Mouse (Mus musculus) ES-Bruce4 (cell line): ENCODE measurements around the gene Cttn. TPM values are rescaled to one million over a fixed set of nuclear protein-coding genes. Genes with fewer than 3 reads are reported as not detected.

Experiments
- H3K27ac ChIP-seq: 2 replicates; pipeline ENCODE4 v1.5.1; 2012; ENCODE audit warnings: low read length, inconsistent platforms; ENCODE audit not compliant: insufficient read depth
- H3K27me3 ChIP-seq: 2 replicates; pipeline ENCODE4 v1.6.1; 2012; ENCODE audit warnings: mild to moderate bottlenecking, low read length, inconsistent platforms; ENCODE audit not compliant: control insufficient read depth, poor library complexity, insufficient read depth, severe bottlenecking
- H3K36me3 ChIP-seq: 2 replicates; pipeline ENCODE4 v1.6.1; 2012; ENCODE audit warnings: inconsistent platforms, mild to moderate bottlenecking, low read length, moderate library complexity; ENCODE audit not compliant: control insufficient read depth, poor library complexity, insufficient read depth, severe bottlenecking
- H3K4me1 ChIP-seq: one replicate; pipeline ENCODE4 v1.8.1; 2011; ENCODE audit warnings: low read length; ENCODE audit not compliant: control insufficient read depth, insufficient read depth
- H3K4me3 ChIP-seq: 2 replicates; pipeline ENCODE4 v1.5.1; 2011; ENCODE audit warnings: low read depth, mild to moderate bottlenecking, low read length
- H3K9ac ChIP-seq: 2 replicates; pipeline ENCODE4 v1.6.1; 2012; ENCODE audit warnings: low read depth, mild to moderate bottlenecking, inconsistent platforms; ENCODE audit not compliant: poor library complexity, severe bottlenecking
- H3K9me3 ChIP-seq: replicated peaks from 2 replicates; pipeline ENCODE4 v1.6.1; 2012; ENCODE audit warnings: mild to moderate bottlenecking, low read length, inconsistent platforms; ENCODE audit not compliant: control insufficient read depth, poor library complexity, insufficient read depth, severe bottlenecking
- CTCF ChIP-seq: IDR thresholded peaks from one replicate; pipeline ENCODE4 v1.8.1; 2011; ENCODE audit warnings: low read depth, low read length
- EP300 ChIP-seq: IDR thresholded peaks from 2 replicates; pipeline ENCODE4 v1.6.1; 2011; ENCODE audit warnings: low read depth, low read length; ENCODE audit not compliant: insufficient read depth
- POLR2A ChIP-seq: IDR thresholded peaks from one replicate; pipeline ENCODE4 v1.8.1; 2011; ENCODE audit warnings: low read length; ENCODE audit not compliant: insufficient read depth
- polyA plus RNA-seq: library from polyadenylated mRNA; stranded (reverse); fragments of >200 nt; gene quantifications from 2 replicates; pipeline ENCODE4 v1.2.4, GENCODE M21; 2011; ENCODE audit warnings: low read depth; ENCODE audit not compliant: missing spikeins, insufficient read depth, insufficient read length

The Cttn gene
- polyA plus RNA-seq, 1 experiment, result 162 TPM

DNA sequence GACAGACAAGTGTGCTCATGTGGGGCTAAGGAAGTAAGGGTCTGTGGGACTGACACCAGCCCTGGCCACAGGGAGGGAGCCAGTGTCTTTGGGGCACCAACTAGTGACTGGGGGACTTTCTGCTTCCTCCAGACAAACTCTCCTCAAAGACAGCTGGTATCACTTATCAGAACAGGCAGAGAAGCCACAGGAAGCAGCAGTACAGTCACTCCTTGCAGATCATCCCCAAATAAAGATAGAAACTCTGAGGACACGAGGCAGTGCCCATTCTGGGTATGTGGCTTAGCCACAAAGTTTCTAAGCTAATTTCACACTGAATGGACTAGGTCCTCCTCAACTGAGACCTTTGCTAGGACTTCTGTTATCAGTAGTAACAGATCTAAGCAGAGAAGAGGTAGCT lies 22.1 kb upstream of the Cttn start:
- H3K9ac ChIP-seq, result no peak overlapping the region
- H3K9me3 ChIP-seq, result no peaks in the 10 kb centered on the region
- no peak overlapping the region for H3K4me3 ChIP-seq
- no peak overlapping the region for H3K27ac ChIP-seq
- peaks cover 24% of the 10 kb centered on the region for H3K36me3 ChIP-seq
- H3K4me1 ChIP-seq, result no peaks in the 10 kb centered on the region
- no peak for TF ChIP-seq CTCF
- no peak for TF ChIP-seq EP300
- TF ChIP-seq POLR2A, result no peak
- H3K27me3 ChIP-seq, result no peaks in the 10 kb centered on the region

DNA sequence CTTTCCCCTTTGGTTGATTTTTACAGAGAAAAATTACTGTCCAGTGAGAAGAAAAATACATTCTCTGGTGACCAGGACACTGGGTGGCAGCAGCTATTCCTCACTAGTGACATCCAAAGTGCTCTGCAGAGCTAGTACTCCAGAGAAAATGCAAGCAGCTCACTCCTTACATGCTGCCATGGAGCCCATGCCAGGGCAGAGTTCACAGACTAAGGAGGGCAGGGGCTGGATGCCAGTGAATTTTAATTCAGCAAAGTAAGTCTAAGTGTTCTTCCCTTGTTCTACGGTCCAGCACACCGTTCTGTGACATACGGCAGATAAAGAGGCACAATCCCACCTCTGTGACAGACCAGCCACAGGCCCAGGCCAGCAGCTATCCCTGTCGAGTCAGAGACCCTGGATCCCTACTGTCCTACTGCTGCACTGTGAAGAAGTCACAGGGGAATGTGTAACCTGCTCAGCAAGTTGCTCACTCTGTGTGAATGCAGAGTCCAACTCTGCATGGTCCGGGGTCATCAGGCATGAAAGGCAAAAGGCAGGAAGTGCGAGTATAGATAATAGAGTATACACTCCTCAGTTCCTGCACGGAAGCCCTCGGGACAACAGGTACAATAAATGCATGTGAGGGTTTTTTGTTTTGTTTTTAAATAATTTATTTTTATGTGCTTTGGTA lies 19.5 kb upstream of the Cttn start:
- Histone ChIP-seq H3K9ac (no peak overlapping the region), H3K36me3 (peaks cover 19% of the 10 kb centered on the region), H3K4me3 (no peak overlapping the region), H3K27me3 (no peaks in the 10 kb centered on the region), H3K27ac (no peak overlapping the region), H3K9me3 (no peaks in the 10 kb centered on the region), H3K4me1 (no peaks in the 10 kb centered on the region)
- no peak for TF ChIP-seq CTCF
- no peak for TF ChIP-seq POLR2A
- no peak for TF ChIP-seq EP300

DNA sequence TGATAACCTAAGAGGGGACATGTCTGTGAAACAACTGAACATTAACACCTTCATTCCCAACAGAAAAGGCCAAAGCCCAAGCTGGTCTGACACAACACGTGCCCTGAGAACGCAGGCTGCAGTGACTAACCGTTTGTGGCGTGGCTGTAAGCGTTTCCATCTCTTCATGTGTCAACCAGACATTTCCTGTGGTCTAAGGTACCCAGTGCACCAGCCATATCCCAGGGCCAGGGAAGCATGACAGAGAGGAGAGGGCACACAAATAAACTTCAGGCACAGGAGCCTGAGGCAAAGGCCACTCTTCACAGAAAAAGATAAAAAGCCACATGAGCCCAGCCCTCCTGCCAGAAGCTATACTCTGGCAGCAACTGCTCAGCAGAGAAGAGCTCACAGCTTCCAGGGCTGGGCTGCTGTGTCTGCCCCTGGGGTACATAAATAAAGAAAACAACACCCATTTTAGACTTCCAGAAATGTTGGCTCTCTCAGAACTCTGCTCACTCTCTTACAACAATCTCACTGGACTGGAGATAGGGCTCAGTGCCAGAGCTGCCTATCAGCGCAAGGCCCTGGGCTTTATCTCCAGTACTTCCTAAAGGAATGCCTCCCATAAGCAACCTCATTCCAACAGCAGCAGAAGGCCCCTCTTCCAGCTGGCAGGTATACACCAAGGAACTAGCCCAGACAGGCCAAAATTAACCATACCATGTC lies 18.4 kb upstream of the Cttn start:
- TF ChIP-seq EP300 (no peak), CTCF (no peak), POLR2A (no peak)
- H3K9ac ChIP-seq, result no peak overlapping the region
- H3K4me3 ChIP-seq, result no peak overlapping the region
- H3K9me3 ChIP-seq, result no peaks in the 10 kb centered on the region
- H3K27me3 ChIP-seq, result no peaks in the 10 kb centered on the region
- peaks cover 21% of the 10 kb centered on the region for H3K36me3 ChIP-seq
- no peaks in the 10 kb centered on the region for H3K4me1 ChIP-seq
- no peak overlapping the region for H3K27ac ChIP-seq

DNA sequence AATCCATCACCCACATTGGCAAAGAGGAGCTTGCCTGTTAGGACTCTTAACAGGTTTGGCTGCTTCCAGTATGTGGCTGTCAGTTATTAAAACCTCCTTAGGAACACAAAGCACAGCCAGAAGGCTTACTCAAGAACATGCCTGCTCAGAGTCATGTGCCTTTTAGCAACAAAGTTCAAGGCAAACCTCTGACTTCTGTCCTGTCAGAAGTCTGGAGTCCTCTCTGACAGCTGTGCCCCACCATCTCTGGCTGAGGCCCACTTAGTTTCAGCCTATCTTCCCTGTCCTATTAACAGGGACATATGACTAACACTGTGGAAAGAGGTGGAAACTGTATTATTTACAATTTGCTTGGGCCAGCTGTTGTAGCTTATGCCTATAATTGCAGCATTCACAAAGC lies 9.5 kb upstream of the Cttn start:
- no peak overlapping the region for H3K9ac ChIP-seq
- TF ChIP-seq EP300 (no peak), CTCF (no peak), POLR2A (no peak)
- H3K9me3 ChIP-seq, result no peaks in the 10 kb centered on the region
- no peaks in the 10 kb centered on the region for H3K27me3 ChIP-seq
- no peak overlapping the region for H3K4me3 ChIP-seq
- H3K27ac ChIP-seq, result no peak overlapping the region
- no peaks in the 10 kb centered on the region for H3K4me1 ChIP-seq
- peaks cover 20% of the 10 kb centered on the region for H3K36me3 ChIP-seq

DNA sequence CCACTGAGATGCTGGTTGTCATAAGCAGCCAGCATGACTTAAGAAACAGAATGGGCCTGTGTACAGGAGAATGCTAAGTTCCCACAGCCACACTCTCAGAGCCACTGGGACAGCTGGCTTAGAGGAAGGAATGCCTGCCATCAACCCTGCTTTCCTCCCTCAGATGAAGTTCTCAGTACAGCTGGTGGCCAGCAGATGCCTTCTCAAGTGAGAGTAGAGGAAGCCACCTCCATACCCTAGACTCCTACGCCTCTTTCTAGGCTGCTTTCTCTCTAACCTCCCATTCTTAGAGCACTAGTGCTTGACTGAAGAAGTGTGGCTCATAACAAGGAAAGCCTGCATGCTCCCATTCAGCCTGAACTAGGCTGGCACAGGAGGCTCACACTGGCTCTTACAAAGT lies 8.8 kb upstream of the Cttn start:
- Histone ChIP-seq H3K36me3 (peaks cover 20% of the 10 kb centered on the region), H3K4me3 (no peak overlapping the region), H3K27me3 (no peaks in the 10 kb centered on the region), H3K9ac (no peak overlapping the region), H3K27ac (no peak overlapping the region), H3K9me3 (no peaks in the 10 kb centered on the region), H3K4me1 (no peaks in the 10 kb centered on the region)
- TF ChIP-seq EP300 (no peak), CTCF (no peak), POLR2A (no peak)

DNA sequence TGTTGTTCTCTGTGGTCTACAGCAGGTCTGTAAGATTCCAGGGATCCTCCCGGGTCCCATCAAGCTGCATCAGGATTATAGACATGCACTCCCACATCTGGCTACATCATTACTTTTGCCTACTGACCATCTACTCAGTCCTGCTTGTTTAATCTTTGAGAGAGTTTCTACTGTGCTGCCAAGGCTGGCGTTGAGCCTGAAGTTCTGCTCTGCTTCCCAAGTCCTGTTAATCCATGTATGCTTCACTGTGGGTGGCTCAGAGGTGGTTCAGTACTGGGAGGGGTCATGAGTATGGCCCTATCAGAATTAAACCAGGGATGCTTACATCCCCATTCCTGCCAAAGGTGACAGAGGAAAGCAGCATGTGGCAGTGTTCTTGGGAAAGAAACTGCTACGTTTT lies 4.9 kb upstream of the Cttn start:
- peaks cover 2% of the 10 kb centered on the region; the same call in 1 of the 2 replicates for H3K36me3 ChIP-seq
- no peak overlapping the region for H3K27ac ChIP-seq
- H3K4me3 ChIP-seq, result no peak overlapping the region
- no peaks in the 10 kb centered on the region for H3K27me3 ChIP-seq
- H3K9ac ChIP-seq, result no peak overlapping the region
- TF ChIP-seq CTCF (no peak), POLR2A (no peak), EP300 (no peak)
- peaks cover 2% of the 10 kb centered on the region for H3K4me1 ChIP-seq
- H3K9me3 ChIP-seq, result no peaks in the 10 kb centered on the region
